Comparison of ENCODE assay signal across 20 mouse cellular contexts in the genomic region with DNA sequence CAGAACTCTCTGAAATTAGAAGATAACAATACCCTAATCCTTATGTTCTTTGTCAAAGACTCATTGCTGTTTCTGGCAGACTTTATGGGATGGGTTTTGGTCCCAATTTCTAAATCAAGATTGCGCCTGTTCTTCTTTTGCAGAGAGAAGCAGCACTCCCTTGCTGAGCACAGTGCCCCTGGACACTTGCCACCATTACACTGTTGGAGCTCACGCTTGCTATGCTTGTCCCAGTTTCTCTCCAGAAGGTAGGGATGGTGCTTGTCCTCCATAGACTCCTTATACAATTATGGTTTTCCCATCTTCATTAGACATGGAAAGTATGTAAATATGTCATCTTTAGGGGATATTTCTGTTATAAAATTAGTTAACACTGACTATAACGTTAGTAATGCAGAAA.
DNase-seq lines count a peak whose midpoint lies in the region; ATAC-seq and TF ChIP-seq lines count a peak whose summit lies in the region.
"Had no signal": no experiment of that assay in that cellular context is flagged by ENCODE, and none has a peak within 500 bp of the region (broad histone marks: within the 10 kb centered on the region; RNA-seq: fewer than 3 reads in every experiment).

No protein-coding gene starts in this region.

- H3K27ac ChIP-seq in cerebellum, adult 2 months (ENCODE audit: insufficient read depth, low read length) = no peak overlapping the region
- H3K27ac ChIP-seq in heart, adult 2 months = no peak overlapping the region
- H3K27ac ChIP-seq: embryonic facial prominence, embryonic 12.5 days; forebrain, embryonic 12.5 days; gastrocnemius, adult 2 months; heart, embryonic 13.5 days; hindbrain, embryonic 15.5 days had no signal

- WGBS in cerebellum, adult 2 months = 36% methylated on average over 3 of the region's 3 CpGs
- WGBS in heart, adult 2 months = 93% methylated on average over 3 of the region's 3 CpGs

- no peaks in the 10 kb centered on the region for H3K27me3 ChIP-seq in cerebellum, adult 2 months (ENCODE audit: control insufficient read depth, insufficient read depth, low read length)
- H3K27me3 ChIP-seq in heart, adult 2 months (ENCODE audit: control insufficient read depth, insufficient read depth, low read length) = no peaks in the 10 kb centered on the region
- H3K27me3 ChIP-seq: embryonic facial prominence, embryonic 12.5 days; forebrain, embryonic 12.5 days; heart, embryonic 13.5 days; hindbrain, embryonic 15.5 days had no signal

- H3K9ac ChIP-seq in heart, adult 2 months (ENCODE audit: low read depth, low read length) = no peak overlapping the region
- H3K9ac ChIP-seq: embryonic facial prominence, embryonic 12.5 days; forebrain, embryonic 12.5 days; heart, embryonic 13.5 days; hindbrain, embryonic 15.5 days had no signal

- H3K36me3 ChIP-seq in heart, adult 2 months (ENCODE audit: control insufficient read depth, insufficient read depth, low read length) = no peaks in the 10 kb centered on the region
- H3K36me3 ChIP-seq: embryonic facial prominence, embryonic 12.5 days; forebrain, embryonic 12.5 days had no signal

- H3K4me3 ChIP-seq in cerebellum, adult 2 months (replicated peaks; ENCODE audit: insufficient read depth, low read depth, low read length) = no peak overlapping the region
- no peak overlapping the region for H3K4me3 ChIP-seq in heart, adult 2 months
- H3K4me3 ChIP-seq: embryonic facial prominence, embryonic 12.5 days; forebrain, embryonic 12.5 days; gastrocnemius, adult 2 months; heart, embryonic 13.5 days; hindbrain, embryonic 15.5 days had no signal

- H3K79me2 ChIP-seq in heart, adult 2 months (replicated peaks; ENCODE audit: control insufficient read depth, insufficient read depth, low read length) = no peaks in the 10 kb centered on the region

- no peak for TF ChIP-seq EP300 in heart, adult 2 months (IDR thresholded peaks at IDR 0.05; ENCODE audit: insufficient read depth, low read depth, low read length)

- no peak for TF ChIP-seq POLR2A in cerebellum, adult 2 months (IDR thresholded peaks at IDR 0.05; ENCODE audit: borderline replicate concordance, insufficient read depth, low read length)
- TF ChIP-seq POLR2A in heart, adult 2 months (IDR thresholded peaks at IDR 0.05; ENCODE audit: insufficient read depth, low read depth, low read length) = no peak

- no peak for DNase-seq in cerebellum, postnatal 4 days (ENCODE audit: low spot score in 2 of 2)
- peak; percentile 67 to 81 for DNase-seq in cerebellum, adult 2 months
- peak; percentile 66 to 72 for DNase-seq in cerebellum, postnatal 10 days
- DNase-seq in left cerebral cortex, adult 11 months (ENCODE audit: low spot score) = no peak
- no peak for DNase-seq in layer of hippocampus, adult 8-10 months (ENCODE audit: low spot score in 2 of 2)
- no peak for DNase-seq in heart, adult 2 months
- DNase-seq: adrenal gland, adult 8-10 months; adrenal gland, postnatal 36 days; B cell, adult 2 months; gastrocnemius, adult 2 months; gastrocnemius, postnatal 25 days; heart, postnatal 36 days had no signal

- intact Hi-C loops in heart, adult 2 months (cut with DNase I) = no loop called here

- TF ChIP-seq CTCF in cerebellum, adult 2 months (IDR thresholded peaks at IDR 0.05; ENCODE audit: borderline replicate concordance, insufficient read depth, low read depth, low read length) = no peak
- no peak for TF ChIP-seq CTCF in heart, adult 2 months (IDR thresholded peaks at IDR 0.05)

- ATAC-seq in cerebellum, adult (ENCODE audit: insufficient number of reproducible peaks, low FRiP score, low TSS enrichment) = peak; percentile 98
- ATAC-seq: CD4-positive, CD25-positive, alpha-beta regulatory T cell, adult 4 months; forebrain, embryonic 16.5 days; intestine, embryonic 16.5 days had no signal

- no peaks in the 10 kb centered on the region; the same call in 1 of the 2 replicates for H3K4me1 ChIP-seq in cerebellum, adult 2 months (ENCODE audit: control insufficient read depth, insufficient read depth, low read length)
- no peaks in the 10 kb centered on the region for H3K4me1 ChIP-seq in heart, adult 2 months (ENCODE audit: control insufficient read depth, insufficient read depth, low read length)
- H3K4me1 ChIP-seq: embryonic facial prominence, embryonic 12.5 days; forebrain, embryonic 12.5 days; heart, embryonic 13.5 days; hindbrain, embryonic 15.5 days had no signal

Comparison
In these comparisons a context has a peak if more than half of its experiments do, and no peak if none do; other contexts are left out.
1. DNase-seq: peak in cerebellum, adult 2 months (2 of 2) and cerebellum, postnatal 10 days (2 of 2); none in cerebellum, postnatal 4 days (0 of 2), left cerebral cortex, adult 11 months (single experiment), layer of hippocampus, adult 8-10 months (0 of 2) and heart, adult 2 months (0 of 2).